Mouse (Mus musculus) C2C12 (cell line): ENCODE data around the gene Rspry1.

Source experiments
- CTCF ChIP-seq: IDR thresholded peaks from one replicate; pipeline ENCODE4 v1.5.1; 2011; ENCODE audit not compliant: control insufficient read depth, insufficient read depth, insufficient read length
- FOSL1 ChIP-seq: IDR thresholded peaks from one replicate; pipeline ENCODE4 v1.8.0; 2011; ENCODE audit warnings: mild to moderate bottlenecking, low read length; ENCODE audit not compliant: poor library complexity, insufficient read depth, severe bottlenecking
- MAX ChIP-seq: IDR thresholded peaks from one replicate; pipeline ENCODE4 v1.6.1; 2011; ENCODE audit warnings: mild to moderate bottlenecking, control low read depth
- MYOG ChIP-seq: IDR thresholded peaks from one replicate; pipeline ENCODE4 v1.6.1; 2011; ENCODE audit not compliant: control insufficient read depth, insufficient read length; ENCODE audit errors: extremely low read depth
- USF1 ChIP-seq: IDR thresholded peaks from one replicate; pipeline ENCODE4 v1.6.1; 2011; ENCODE audit warnings: low read depth, mild to moderate bottlenecking, control low read depth, moderate library complexity

- TF ChIP-seq USF1, result no peak
- TF ChIP-seq MAX, result no peak
- TF ChIP-seq CTCF, result no peak
- no peak for TF ChIP-seq FOSL1
- TF ChIP-seq MYOG, result no peak
Observed at GRCm38 (mm10) chr8:94600478-94600877, 1.3 kb upstream of the Rspry1 start.
